Mouse (Mus musculus) gastrocnemius, adult 8-10 months (tissue): ENCODE measurements around the gene Muc3. TPM values are rescaled to one million over a fixed set of nuclear protein-coding genes. Genes with fewer than 3 reads are reported as not detected.
A peak's percentile ranks its signal among the peaks of the same experiment; 100 is the strongest.
"Not testable (repeated sequence)": the region's sequence is repeated elsewhere in the genome, so short reads cannot be mapped to it uniquely, and the experiment has no call there.

Experiments used
- DNase-seq, 2 experiments: peaks; one replicate each; pipeline ENCODE4 v3.0.0; 2022; ENCODE audit warnings: low spot score in 2 of 2
- total RNA-seq, 4 experiments: library from RNA; stranded (reverse); gene quantifications; 2 replicates each; pipeline ENCODE4 v1.2.4; 2022

The Muc3 gene
- total RNA-seq, 4 experiments from 2014 or later: not detected

- DNase-seq: peak; percentile 51 to 64
These were observed 26.4 kb downstream of the Muc3 start for GRCm38 (mm10) chr5:137122686-137123193.

- DNase-seq: no peak
These were observed 27.8 kb downstream of the Muc3 start for GRCm38 (mm10) chr5:137121280-137121679.

GRCm38 (mm10) chr5:137118878-137119277 lies 30.2 kb downstream of the Muc3 start:
- no peak for DNase-seq

GRCm38 (mm10) chr5:137117994-137118393 lies 31.1 kb downstream of the Muc3 start:
- DNase-seq: not testable (repeated sequence)

- DNase-seq: no peak
These were observed 32.1 kb downstream of the Muc3 start for GRCm38 (mm10) chr5:137116987-137117386.

GRCm38 (mm10) chr5:137115866-137116847 lies 33.0 kb downstream of the Muc3 start, which contains the start of gene Trim56:
Gene Trim56 (minus strand): TSS chr5:137116209.
- DNase-seq: peak; percentile 65 to 75

- no peak for DNase-seq
These were observed 34.1 kb downstream of the Muc3 start for GRCm38 (mm10) chr5:137114891-137115561.

- no peak for DNase-seq
These were observed 37.3 kb downstream of the Muc3 start for GRCm38 (mm10) chr5:137111542-137112408.

GRCm38 (mm10) chr5:137110863-137111262 lies 38.3 kb downstream of the Muc3 start:
- no peak for DNase-seq

- no peak for DNase-seq
These were observed 39.1 kb downstream of the Muc3 start for GRCm38 (mm10) chr5:137109941-137110593.

GRCm38 (mm10) chr5:137108111-137108510 lies 41.0 kb downstream of the Muc3 start:
- DNase-seq: no peak

GRCm38 (mm10) chr5:137107670-137108069 lies 41.5 kb downstream of the Muc3 start:
- no peak for DNase-seq

- peak; percentile 67 to 74 for DNase-seq
These were observed 42.1 kb downstream of the Muc3 start for GRCm38 (mm10) chr5:137107024-137107423.

- no peak for DNase-seq
These were observed 42.7 kb downstream of the Muc3 start for GRCm38 (mm10) chr5:137106434-137106833.

GRCm38 (mm10) chr5:137103969-137104368 lies 45.2 kb downstream of the Muc3 start:
- DNase-seq: no peak

GRCm38 (mm10) chr5:137102575-137103522 lies 46.3 kb downstream of the Muc3 start:
- DNase-seq: peak; percentile 57 to 62

- no peak for DNase-seq
These were observed 47.0 kb downstream of the Muc3 start for GRCm38 (mm10) chr5:137102078-137102477.

- no peak for DNase-seq
These were observed 48.5 kb downstream of the Muc3 start for GRCm38 (mm10) chr5:137100660-137101059.

GRCm38 (mm10) chr5:137098418-137098817 lies 50.7 kb downstream of the Muc3 start:
- no peak for DNase-seq
